Mouse (Mus musculus) spleen, postnatal 14 days (tissue): ENCODE results near the gene Nol4l.

Experiments used
- DNase-seq, 2 experiments: peaks; one replicate each; pipeline ENCODE4 v3.0.0; 2021 to 2022; ENCODE audit warnings: low spot score in 2 of 2

The Nol4l gene

GRCm38 (mm10) chr2:153483118-153483983, 46.4 kb downstream of the Nol4l start:
- DNase-seq, result peak; percentile 43 to 67

GRCm38 (mm10) chr2:153481861-153482120, 48.0 kb downstream of the Nol4l start:
- no peak for DNase-seq

- no peak for DNase-seq
Measured at GRCm38 (mm10) chr2:153481108-153481860, 48.5 kb downstream of the Nol4l start.

GRCm38 (mm10) chr2:153479486-153479885, 50.3 kb downstream of the Nol4l start:
- DNase-seq, result no peak

- DNase-seq, result peak; percentile 41 to 66
Measured at GRCm38 (mm10) chr2:153478583-153478982, 51.2 kb downstream of the Nol4l start.

- no peak for DNase-seq
Measured at GRCm38 (mm10) chr2:153475114-153476112, 54.4 kb downstream of the Nol4l start.

GRCm38 (mm10) chr2:153470983-153471382, 58.8 kb downstream of the Nol4l start:
- DNase-seq, result no peak

- no peak for DNase-seq
Measured at GRCm38 (mm10) chr2:153469764-153470163, 60.0 kb downstream of the Nol4l start.

- no peak for DNase-seq
Measured at GRCm38 (mm10) chr2:153469317-153469716, 60.5 kb downstream of the Nol4l start.

GRCm38 (mm10) chr2:153467372-153467771, 62.4 kb downstream of the Nol4l start:
- DNase-seq, result no peak

GRCm38 (mm10) chr2:153463257-153463656, 66.5 kb downstream of the Nol4l start:
- no peak for DNase-seq

- DNase-seq, result no peak
Measured at GRCm38 (mm10) chr2:153458022-153458441, 71.7 kb downstream of the Nol4l start.

- DNase-seq, result no peak
Measured at GRCm38 (mm10) chr2:153457467-153457866, 72.3 kb downstream of the Nol4l start.

- DNase-seq, result no peak
Measured at GRCm38 (mm10) chr2:153454841-153455506, 74.8 kb downstream of the Nol4l start.

- no peak for DNase-seq
Measured at GRCm38 (mm10) chr2:153453961-153454759, 75.6 kb downstream of the Nol4l start.

- DNase-seq, result no peak
Measured at GRCm38 (mm10) chr2:153448519-153448918, 81.3 kb downstream of the Nol4l start.

GRCm38 (mm10) chr2:153447719-153448118, 82.1 kb downstream of the Nol4l start:
- no peak for DNase-seq

GRCm38 (mm10) chr2:153446476-153446875, 83.3 kb downstream of the Nol4l start:
- DNase-seq, result no peak

- peak in 1 of 2 experiments; percentile 25 for DNase-seq
Measured at GRCm38 (mm10) chr2:153446017-153446408, 83.8 kb downstream of the Nol4l start.
